Mouse (Mus musculus) spleen, postnatal 36 days (tissue): ENCODE results near the gene Kdelr1.
A peak's percentile ranks its signal among the peaks of the same experiment; 100 is the strongest.

ENCODE experiments used
- DNase-seq, 2 experiments: peaks; one replicate each; pipeline ENCODE4 v3.0.0; 2022; ENCODE audit warnings: low spot score in 2 of 2, mixed read lengths in 1 of 2

Gene Kdelr1

DNA sequence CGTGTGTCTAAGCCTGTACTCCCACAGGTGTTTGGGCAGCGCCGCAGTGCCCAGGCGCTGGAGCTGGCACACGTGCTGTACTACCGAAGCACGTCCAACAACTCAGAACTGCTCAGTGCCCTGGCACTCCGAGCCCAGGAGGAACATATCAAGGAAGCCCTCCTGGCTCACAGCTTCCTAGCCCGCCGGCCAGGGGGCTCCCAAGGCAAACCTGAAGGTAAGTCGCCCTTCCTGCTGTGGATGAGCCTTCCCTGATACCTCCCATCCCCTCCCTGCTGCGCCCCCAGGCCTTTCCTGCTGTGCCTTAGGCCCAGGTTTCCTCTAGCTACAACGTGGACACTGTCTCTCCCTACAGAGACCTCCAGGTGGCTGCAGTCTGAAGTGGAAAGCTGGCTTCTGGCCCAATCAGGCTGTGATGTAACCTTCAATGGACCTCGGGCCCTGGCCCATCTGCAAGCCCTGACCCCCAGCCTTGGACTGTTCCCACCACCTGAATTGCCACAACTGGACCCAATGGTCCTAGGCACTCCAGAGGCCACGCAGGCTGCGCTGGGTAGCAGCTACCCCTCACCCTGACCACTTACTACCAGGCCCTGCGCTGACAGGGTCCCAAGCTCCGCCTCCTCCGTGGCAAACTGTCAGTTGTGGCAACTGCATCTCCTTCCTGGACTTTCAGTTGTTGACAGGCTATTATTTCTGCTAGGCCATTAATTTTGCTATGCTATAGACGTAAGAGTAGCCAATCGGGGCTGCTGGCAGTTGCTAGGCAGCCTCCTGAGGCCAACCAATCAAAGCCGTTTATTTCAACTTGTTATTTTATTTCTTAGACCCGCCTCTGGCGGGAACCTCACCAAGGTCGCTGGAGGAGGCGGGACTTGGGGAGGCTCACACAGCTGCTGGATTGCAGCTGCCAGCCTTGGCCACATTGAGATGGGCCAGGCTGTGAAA lies 43.8 kb downstream of the Kdelr1 start:
- DNase-seq: peak; percentile 82 to 87

DNA sequence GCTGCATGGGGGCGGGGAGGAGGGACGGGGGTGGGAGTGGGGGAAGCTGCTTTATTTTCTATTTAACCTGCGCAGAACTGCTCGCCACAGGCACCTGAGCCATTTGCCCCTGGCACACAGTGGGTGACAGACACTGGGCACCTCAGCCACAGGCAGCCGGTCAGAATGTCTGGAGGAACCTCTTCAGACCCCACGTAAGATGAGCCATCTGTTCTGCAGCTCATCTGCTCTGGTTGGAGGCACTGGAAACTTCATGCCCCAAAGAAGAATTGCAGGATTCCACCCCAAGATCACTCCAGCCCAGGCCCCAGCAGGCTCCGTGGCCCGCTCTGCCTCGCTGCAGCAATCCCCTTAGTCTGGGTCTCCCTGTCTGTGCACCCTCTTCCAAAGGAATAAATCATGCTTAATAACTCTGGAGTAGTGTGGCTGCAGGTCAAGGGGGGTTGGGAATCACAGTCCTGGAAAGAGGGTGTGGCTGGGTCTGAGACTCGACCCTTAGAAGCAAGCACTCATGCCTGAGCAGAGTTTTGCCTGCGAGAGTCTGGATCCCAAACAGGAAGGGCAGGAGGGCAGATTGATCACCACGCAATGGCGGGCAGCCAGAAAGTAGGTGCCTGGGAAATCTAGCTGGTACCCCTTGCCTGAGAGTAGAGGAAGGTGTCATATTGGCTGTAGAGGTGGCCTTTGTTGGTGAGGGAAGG lies 44.6 kb downstream of the Kdelr1 start:
- no peak for DNase-seq

DNA sequence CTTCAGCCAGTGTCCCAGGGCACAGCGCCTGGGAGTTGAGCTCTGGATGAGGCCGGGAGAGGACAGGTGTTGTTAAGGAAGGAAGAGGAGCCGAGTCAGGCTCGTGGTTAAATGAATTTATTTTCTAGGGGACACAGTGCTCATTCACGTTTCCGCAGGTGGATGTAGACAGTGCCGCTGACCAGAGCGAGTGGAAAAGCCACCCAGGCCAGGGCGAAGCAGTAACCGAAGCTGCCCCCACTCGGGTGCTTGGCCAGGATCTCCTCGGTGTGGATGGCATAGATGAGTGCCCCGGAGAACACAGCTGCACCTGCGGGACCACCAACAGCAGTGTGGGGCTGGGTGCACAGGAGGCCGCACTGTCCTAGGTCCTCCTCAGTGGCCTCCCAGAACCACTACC lies 45.4 kb downstream of the Kdelr1 start:
- DNase-seq: no peak

DNA sequence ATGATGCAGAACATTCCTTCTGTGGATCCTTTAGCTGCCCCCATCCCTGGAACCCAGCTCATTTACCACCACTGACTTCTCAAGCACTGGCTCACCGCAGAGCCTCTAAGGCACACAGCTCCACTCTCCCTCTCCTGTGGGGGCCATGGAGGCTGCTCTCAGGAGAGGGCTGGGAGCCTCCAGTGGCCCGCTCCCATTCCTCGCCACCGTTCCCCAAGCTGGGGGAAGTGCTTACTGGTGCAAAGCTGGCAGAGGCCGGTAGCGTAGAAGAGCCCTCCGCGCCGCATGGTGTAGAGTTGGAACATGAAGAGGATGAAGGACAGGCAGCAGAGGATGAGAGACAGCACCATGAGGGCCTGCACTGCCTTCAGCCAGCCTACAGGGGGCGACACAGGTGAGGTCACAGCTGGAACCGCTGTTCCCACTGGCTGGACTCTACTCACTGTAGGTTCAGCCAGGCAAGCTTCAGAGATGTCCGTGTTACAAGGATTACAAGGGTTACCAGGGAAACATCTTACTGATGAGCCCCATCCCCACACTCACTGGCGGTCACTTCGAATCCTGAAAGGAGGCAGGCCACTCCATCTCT lies 46.6 kb downstream of the Kdelr1 start:
- DNase-seq: no peak

DNA sequence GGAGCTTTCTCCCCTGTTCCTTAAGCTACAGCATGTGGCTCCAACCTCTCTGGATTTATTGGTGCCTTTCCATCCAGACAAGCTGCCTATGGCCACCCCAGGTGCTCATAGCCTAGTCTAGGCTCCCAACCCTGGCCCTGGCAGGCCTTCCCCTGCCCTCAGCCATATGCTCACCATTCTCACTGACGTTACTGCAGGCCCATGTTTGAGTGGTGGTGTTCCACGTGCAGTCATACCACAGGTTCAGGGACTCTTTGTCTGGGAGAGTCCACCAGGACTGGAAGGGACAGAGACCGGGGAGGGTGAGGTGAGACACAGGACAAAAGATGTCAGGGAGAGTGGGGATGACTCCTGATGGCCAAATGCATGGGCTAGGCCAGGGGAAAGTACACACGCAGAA lies 47.2 kb downstream of the Kdelr1 start:
- no peak for DNase-seq

DNA sequence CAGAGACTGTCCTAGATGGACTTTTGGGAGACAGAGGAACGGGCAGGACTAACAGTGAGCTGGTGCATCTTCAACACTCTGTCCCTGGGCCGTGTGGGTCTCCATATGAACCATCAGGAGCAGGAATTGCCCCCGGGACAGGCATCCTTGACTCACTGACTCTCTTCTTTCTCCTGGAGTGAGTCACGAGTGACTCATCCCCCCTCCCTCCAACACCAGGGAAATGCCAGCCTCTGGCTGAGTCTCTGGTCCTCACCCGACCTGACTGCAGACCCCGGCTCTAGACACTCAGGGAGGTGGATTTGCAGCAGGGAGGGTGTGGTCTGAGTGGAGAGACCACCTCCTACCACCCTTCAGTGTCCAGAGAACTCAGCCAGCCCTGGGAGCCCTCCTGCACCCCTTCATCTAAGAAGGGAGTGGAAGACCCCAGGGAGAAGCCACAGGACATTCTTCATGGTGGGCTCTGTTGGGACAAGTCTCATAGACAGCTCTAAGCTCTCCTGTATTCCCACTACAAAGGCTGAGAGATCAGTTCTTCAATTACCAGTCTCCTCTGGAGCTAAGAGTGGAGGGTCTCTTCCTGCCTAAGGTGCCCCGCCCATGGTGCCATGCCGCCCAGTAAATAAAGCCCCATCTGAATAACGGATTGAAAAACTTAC lies 48.1 kb downstream of the Kdelr1 start:
- DNase-seq: no peak

DNA sequence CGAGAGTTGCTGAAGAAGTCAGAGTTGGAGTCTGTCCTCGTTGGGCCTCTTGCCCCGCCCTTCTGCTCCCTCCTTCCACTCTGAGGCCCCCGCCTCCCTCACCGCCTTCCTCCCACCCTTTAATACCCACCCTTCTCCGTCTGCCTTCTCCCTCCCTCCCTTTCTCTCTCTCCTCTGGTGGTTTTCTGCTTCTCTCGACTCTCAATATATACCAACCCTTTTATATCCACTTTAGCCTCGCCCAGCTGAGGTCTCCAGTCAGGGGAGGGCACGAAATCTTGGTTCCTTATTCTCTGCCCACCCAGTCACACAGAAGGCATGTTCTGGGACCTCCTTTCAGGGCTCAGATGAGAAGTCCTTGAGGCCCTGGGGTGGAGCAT lies 48.7 kb downstream of the Kdelr1 start, which contains the start of gene Emp3:
Emp3 (minus strand) TSS at position 163 of the 380 bp plus-strand sequence.
- DNase-seq: peak; percentile 78 to 82

DNA sequence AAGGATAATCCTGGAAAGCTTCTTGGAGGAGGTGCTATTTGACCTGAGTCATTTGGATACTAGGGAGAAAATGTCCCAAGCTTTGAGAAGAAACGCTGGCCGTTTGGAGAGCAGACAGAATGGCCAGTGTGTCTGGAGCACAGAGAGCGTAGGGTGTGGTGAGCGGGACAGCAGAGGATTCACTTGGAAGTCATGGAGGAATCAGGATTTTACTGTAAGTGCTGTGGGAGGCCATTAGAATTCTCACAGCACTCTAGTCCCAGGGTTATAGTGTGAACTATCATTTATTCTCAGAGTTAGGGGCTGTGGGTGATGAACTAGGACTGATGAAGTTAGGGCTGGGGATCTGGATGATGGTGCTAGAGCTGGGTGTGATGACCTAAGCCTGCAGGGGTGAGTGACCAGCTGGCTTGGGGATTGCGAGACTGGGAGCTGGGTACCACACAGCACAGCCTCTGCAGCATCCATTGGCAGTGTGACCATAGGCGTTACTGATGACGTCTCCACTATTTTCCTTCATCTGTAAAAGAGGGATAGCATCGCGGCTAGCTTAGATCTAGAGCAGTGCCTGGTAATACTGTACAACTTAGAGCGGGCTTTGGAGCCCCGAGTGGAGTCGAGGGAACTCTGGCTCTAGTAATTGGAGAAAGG lies 49.5 kb downstream of the Kdelr1 start:
- no peak for DNase-seq

DNA sequence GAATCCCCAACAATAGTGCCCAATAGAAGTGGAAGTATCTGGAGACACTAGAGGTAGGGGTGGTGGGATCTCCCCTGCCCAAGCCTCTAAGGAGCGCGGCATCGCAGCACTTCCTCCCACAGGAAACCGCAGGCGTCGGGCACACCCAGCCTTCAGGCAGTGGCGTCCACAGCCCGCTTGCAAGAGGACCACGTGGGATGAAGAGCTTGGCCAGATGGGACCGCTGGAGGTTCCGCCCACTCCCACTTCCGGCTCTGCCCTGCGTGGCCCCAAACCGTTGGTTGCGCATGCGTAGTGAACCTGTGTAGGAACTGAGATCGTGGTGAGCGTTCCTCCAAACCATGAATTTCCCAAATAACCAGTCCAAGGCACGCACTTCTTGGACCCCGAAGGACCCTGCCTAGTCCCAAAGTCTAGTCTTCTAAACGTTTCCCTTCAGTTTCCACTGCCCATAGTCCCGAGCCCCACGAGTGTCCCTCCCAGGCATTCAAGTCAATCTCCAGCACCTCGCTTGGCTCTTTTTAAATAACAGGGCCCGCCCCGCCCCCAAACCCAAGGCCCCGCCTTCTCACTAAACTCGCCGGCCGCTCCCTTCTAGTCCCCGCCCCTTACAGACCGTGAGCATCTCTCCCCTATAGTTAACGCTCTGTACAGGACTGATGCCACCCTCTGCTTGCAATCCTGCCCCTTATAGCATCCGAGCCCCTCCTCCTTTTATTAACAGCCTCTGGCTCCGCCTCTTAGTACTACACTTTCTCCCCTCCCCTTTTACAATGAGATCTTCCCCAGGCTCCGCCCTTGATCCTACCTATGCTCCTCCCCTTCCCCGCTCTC lies 50.6 kb downstream of the Kdelr1 start:
- DNase-seq: peak; percentile 98

DNA sequence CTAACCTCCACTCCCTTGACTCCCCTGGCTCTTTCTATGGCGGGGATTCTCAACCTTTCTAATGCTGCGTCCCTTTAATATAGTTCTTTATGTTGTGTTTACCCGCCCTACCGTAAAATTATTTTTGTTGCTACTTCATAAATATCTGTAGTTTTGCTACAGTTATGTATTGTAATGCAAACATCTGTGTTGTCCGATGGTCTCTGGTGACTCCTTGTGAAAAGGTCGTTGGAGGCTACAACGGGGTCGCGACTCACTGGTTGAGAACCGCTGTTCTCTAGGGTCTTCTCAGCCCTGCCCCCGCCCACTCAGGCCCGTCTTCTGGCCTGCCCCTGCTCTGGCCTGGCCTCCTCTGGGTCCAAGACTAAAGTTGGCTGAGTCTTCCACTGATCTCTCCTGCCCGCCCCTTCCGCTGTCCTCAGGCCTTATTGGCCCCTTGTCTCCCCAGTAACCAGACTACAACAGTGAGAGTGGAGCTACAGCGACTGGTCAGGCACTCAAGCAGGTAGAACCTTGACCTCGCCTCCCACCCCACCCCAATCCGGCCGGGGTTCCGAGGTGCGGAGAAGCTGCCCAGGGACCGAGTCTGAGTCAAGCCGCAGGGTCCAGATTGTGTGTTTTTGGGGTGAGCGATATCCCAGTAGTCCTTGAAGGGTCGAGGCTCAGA lies 51.3 kb downstream of the Kdelr1 start, which contains the start of gene Ccdc114:
Ccdc114 (plus strand) TSS at position 311 of the 667 bp plus-strand sequence.
- DNase-seq: peak; percentile 76 to 81

DNA sequence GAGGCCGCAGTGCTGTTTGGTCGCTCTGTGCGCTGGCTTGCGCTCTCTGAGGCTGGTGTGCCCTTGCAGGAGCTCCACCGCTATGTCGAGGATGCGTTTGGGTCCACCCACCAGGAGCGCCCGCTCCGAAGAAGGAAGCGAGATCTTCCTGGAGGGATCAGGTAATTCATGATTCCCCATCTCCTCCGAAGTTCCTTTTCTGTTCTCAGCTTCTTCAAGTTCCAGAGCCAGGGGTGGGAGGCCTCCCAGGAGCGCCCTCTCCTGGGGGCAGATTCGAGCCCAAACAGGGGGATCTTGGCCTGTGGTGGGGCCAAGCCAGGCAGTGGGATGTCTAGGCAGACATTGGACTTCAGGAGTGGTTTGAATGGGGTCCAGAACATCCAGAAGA lies 51.9 kb downstream of the Kdelr1 start:
- DNase-seq: peak; percentile 43 to 49

DNA sequence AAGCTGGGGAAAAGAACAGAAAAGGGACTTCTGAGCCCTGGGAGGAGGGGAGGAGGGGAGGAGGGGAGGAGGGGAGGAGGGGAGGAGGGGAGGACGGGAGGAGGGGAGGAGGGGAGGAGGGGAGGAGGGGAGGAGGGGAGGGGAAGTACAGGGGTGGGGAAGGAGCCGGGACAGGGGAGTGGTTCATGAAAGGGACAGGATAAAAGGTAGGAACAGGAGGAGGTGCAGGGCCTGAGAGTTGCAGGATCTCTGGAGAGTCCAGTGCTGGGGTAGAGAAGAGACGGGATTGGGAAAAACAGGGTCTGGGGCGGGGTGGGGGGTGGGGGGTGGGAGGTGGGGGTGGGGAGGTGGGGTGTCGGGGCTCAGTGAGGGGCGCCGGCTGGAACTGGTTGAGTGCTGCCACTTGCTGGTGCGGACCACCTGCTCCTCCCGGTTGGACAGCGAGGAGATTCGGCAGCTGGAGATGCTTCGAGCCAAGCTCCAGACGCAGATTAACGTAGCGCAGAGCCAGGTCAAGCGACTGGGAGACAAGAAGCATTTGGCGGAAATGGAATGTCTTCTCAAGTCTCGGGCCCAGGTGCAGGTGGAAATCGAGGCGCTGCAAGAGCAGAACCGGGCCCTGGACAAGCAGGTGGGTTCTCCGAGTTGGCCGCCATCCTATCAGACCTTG lies 56.2 kb downstream of the Kdelr1 start:
- no peak for DNase-seq

DNA sequence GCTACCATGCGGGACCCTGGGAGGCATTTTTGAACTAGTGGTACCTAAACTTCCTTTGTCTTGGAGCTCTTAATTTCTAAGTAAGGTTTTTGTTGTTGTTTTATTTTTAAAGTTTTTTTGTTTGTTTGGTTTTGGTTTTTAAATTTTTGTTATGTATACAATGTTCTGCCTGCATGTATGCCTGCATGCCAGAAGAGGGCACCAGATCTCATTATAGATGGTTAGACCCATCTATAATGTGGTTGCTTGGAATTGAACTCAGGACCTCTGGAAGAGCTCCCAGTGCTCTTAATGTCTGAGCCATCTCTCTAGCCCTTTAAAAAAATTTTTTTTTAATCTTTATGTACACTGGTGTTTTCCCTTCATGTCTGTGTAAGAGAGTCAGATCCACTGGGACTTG lies 57.1 kb downstream of the Kdelr1 start:
- DNase-seq: no peak
